Mouse (Mus musculus) liver, adult 2 months (tissue): Measurements from ENCODE around the gene B3galt4. TPM values are rescaled to one million over a fixed set of nuclear protein-coding genes. Genes with fewer than 3 reads are reported as not detected.
A peak's percentile ranks its signal among the peaks of the same experiment; 100 is the strongest.

Experiments used
- DNase-seq: peaks from one replicate; pipeline ENCODE4 v3.0.0-alpha.2; 2011; ENCODE audit warnings: low read depth, low spot score; ENCODE audit errors: extremely low read depth
- H3K27ac ChIP-seq: fragments of 200-500 bp; replicated peaks from 2 replicates; pipeline ENCODE4 v1.5.1; 2012; ENCODE audit warnings: low read depth, mild to moderate bottlenecking, control low read depth, inconsistent platforms, low read length; ENCODE audit not compliant: insufficient read depth
- H3K27me3 ChIP-seq: fragments of 200-500 bp; 2 replicates; pipeline ENCODE4 v1.6.1; 2012; ENCODE audit warnings: mild to moderate bottlenecking, moderate library complexity, low read length, inconsistent platforms; ENCODE audit not compliant: control insufficient read depth, insufficient read depth
- H3K36me3 ChIP-seq: fragments of 200-500 bp; 2 replicates; pipeline ENCODE4 v1.6.1; 2012; ENCODE audit warnings: low read length, inconsistent platforms; ENCODE audit not compliant: control insufficient read depth, insufficient read depth
- H3K4me1 ChIP-seq: fragments of 200-500 bp; 2 replicates; pipeline ENCODE4 v1.6.1; 2011; ENCODE audit warnings: low read length; ENCODE audit not compliant: control insufficient read depth, insufficient read depth
- H3K4me3 ChIP-seq: fragments of 200-500 bp; 2 replicates; pipeline ENCODE4 v1.5.1; 2011; ENCODE audit warnings: low read depth, mild to moderate bottlenecking, control low read depth, low read length, moderate library complexity; ENCODE audit not compliant: insufficient read depth
- H3K79me2 ChIP-seq: fragments of 200-500 bp; 2 replicates; pipeline ENCODE4 v1.6.1; 2012; ENCODE audit warnings: inconsistent platforms, mild to moderate bottlenecking, low read length, moderate library complexity; ENCODE audit not compliant: control insufficient read depth, insufficient read depth
- H3K9ac ChIP-seq: fragments of 200-500 bp; 2 replicates; pipeline ENCODE4 v1.6.1; 2012; ENCODE audit warnings: low read depth, mild to moderate bottlenecking, control low read depth, inconsistent platforms, low read length
- CTCF ChIP-seq: fragments of 200-500 bp; IDR thresholded peaks from 2 replicates; pipeline ENCODE4 v1.5.1; 2011; ENCODE audit warnings: low read depth, low read length, control low read depth
- POLR2A ChIP-seq: fragments of 200-500 bp; IDR thresholded peaks from 2 replicates; pipeline ENCODE4 v1.6.1; 2011; ENCODE audit warnings: low read length, control low read depth; ENCODE audit not compliant: insufficient read depth; ENCODE audit errors: extremely low read depth
- WGBS: fragments of 180-500 bp; shearing (Covaris S2); methylation state at CpG from one replicate; pipeline ENCODE4 v1.1.7; 2018; 5-methylcytosine and 5-hydroxymethylcytosine counted together
- polyA plus RNA-seq: library from polyadenylated mRNA; depleted of rRNA; stranded (reverse); fragments of >200 nt; gene quantifications from 2 replicates; pipeline ENCODE4 v1.2.3, GENCODE M21; 2012
- total RNA-seq: library from RNA; depleted of rRNA; stranded (reverse); fragments of >200 nt; gene quantifications from 2 replicates; pipeline ENCODE4 v1.2.3, GENCODE M21; 2014

B3galt4 gene
- total and polyA plus RNA-seq, 2 experiments, result 0.55 to 0.97 TPM

- H3K79me2 ChIP-seq, result peaks cover 3% of the 10 kb centered on the region; the same call in 1 of the 2 replicates
- DNase-seq, result no peak
- 84% methylated on average over 10 of the region's 10 CpGs for WGBS
- no peaks in the 10 kb centered on the region for H3K27me3 ChIP-seq
- peaks cover 9% of the 10 kb centered on the region for H3K4me1 ChIP-seq
- TF ChIP-seq CTCF (no peak), POLR2A (no peak)
- H3K9ac ChIP-seq, result no peak overlapping the region
- H3K27ac ChIP-seq, result no peak overlapping the region
- no peak overlapping the region for H3K4me3 ChIP-seq
- H3K36me3 ChIP-seq, result peaks cover 16% of the 10 kb centered on the region
Measured at GRCm38 (mm10) chr17:33950131-33950625, 1.1 kb downstream of the B3galt4 start.

DNA sequence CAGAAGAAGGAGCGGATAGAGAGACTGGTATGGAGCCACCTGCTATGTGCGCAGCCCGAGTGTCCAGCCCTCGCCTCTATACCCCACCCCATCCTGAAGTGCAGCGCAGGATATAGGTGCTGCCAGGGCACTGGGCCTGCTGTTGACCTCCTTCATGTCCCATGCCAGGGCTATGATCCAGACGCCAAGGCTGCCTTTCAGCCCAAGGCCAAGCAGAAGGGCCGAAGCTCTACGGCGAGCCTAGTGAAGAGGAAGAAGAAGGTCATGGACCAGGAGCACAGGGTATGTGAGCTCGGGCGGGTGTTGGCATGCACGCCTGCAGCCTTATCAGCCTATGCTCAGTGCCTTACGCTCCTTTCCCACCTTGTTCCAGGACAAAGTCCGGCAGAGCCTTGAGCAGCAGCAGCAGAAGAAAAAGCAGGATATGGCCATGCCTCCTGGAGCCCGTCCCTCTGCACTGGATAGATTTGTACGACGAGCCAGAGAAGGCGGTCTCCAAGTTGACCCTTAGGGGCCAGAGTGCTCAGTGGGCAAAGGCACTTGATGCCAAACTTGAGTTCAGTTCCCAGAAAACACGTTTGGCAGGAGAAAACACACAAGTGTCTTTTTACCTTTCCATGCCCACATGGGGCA is 2.3 kb downstream of the B3galt4 start:
- H3K36me3 ChIP-seq, result peaks cover 18% of the 10 kb centered on the region
- no peak overlapping the region for H3K9ac ChIP-seq
- 73% methylated on average over 19 of the region's 19 CpGs for WGBS
- TF ChIP-seq POLR2A, result no peak
- no peak for TF ChIP-seq CTCF
- H3K27me3 ChIP-seq, result no peaks in the 10 kb centered on the region
- peaks cover 9% of the 10 kb centered on the region for H3K4me1 ChIP-seq
- no peaks in the 10 kb centered on the region; the same call in 1 of the 2 replicates for H3K79me2 ChIP-seq
- H3K27ac ChIP-seq, result no peak overlapping the region
- no peak overlapping the region for H3K4me3 ChIP-seq
- no peak for DNase-seq

DNA sequence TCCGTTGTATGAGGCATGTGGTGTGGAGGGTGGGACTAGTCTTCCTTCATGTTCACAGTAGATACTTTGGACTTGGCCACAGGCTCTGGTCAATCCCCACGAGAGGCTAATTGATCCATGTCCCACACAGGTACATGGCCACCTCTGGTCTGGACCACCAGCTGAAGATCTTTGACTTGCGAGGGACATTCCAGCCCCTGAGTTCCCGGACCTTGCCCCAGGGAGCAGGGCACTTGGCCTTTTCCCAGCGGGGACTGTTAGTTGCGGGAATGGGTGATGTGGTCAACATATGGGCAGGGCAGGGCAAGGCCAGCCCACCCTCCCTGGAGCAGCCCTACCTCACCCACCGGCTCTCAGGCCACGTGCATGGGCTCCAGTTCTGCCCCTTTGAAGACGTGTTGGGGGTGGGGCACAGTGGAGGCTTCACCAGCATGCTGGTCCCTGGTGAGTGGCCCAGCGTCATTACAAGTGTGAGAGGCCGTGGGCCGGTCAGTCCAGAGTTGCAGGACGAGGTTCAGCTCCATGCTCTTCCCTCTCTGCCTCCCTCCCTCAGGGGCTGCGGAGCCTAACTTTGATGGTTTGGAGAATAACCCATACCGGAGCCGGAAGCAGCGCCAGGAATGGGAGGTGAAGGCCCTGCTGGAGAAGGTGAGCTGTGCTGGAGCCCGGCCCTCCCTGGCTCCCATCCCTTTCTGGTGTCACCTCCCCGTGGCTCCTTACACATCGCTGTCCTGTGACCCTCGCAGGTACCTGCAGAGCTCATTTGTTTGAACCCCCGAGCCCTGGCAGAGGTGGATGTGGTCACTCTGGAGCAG is 3.0 kb downstream of the B3galt4 start:
- H3K9ac ChIP-seq, result no peak overlapping the region
- TF ChIP-seq POLR2A, result no peak
- peaks cover 5% of the 10 kb centered on the region for H3K4me1 ChIP-seq
- peak; percentile 50 for DNase-seq
- H3K27me3 ChIP-seq, result no peaks in the 10 kb centered on the region
- H3K36me3 ChIP-seq, result peaks cover 15% of the 10 kb centered on the region
- no peaks in the 10 kb centered on the region; the same call in 1 of the 2 replicates for H3K79me2 ChIP-seq
- 58% methylated on average over 22 of the region's 22 CpGs for WGBS
- no peak overlapping the region for H3K4me3 ChIP-seq
- H3K27ac ChIP-seq, result no peak overlapping the region

DNA sequence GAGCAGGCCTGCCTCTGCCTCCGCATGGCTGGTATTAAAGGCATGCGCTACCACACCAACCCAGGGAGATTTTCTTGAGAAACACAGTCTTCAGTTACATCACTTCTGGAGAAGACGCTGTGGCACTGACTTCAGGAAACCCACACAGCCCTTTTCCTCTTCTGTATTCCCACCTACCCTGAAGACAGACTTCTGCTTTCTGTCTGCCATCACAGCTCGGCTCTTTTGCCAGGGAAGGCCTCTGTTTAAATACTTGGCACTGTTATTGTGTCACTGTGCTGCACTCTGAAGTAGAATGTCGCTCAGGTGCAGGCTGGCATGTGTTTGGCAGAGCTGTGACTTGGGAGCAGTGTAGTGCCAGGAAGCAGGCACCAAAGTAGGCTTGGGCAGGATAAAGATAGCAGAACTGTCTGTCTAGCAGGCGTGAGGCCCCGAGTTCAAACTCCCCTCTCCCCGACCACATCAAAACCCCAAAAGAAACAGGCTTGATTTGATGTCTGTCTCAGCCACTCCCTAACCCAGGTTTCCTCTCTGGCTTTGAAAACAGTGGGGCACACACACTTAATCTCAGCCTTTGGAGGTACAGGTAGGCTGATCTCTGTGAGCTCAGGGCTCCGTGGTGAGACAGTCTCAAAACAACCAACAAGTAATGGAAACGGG is 3.7 kb downstream of the B3galt4 start:
- Histone ChIP-seq H3K9ac (no peak overlapping the region), H3K27me3 (no peaks in the 10 kb centered on the region), H3K79me2 (no peaks in the 10 kb centered on the region), H3K36me3 (peaks cover 9% of the 10 kb centered on the region; the same call in 1 of the 2 replicates), H3K27ac (no peak overlapping the region), H3K4me1 (peaks cover 3% of the 10 kb centered on the region; the same call in 1 of the 2 replicates), H3K4me3 (no peak overlapping the region)
- peak; percentile 55 for DNase-seq
- WGBS, result 57% methylated on average over 10 of the region's 10 CpGs
- TF ChIP-seq CTCF, result no peak
- TF ChIP-seq POLR2A, result no peak

DNA sequence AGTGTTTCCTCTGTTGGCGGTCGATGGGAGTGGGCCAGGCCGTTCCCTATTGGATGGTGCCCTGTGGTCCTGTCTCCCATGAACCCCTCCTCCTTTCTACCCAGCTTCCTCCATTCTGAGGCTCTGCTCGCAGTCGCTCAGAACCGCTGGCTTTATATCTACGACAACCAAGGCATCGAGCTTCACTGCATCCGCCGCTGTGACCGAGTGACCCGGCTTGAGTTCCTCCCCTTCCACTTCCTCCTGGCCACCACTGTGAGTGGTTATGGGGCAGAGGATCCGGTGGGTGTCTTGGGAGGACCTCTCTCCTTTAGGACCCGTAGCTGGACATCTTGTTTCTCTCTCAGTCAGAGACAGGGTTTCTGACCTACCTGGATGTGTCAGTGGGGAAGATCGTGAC is 7.8 kb downstream of the B3galt4 start:
- H3K4me1 ChIP-seq, result peaks cover 10% of the 10 kb centered on the region; the same call in 1 of the 2 replicates
- no peak overlapping the region for H3K4me3 ChIP-seq
- peaks cover 11% of the 10 kb centered on the region; the same call in 1 of the 2 replicates for H3K79me2 ChIP-seq
- no peak overlapping the region for H3K9ac ChIP-seq
- no peak for DNase-seq
- 91% methylated on average over 15 of the region's 15 CpGs for WGBS
- no peak overlapping the region for H3K27ac ChIP-seq
- H3K27me3 ChIP-seq, result no peaks in the 10 kb centered on the region
- TF ChIP-seq CTCF, result no peak
- H3K36me3 ChIP-seq, result peaks cover 1% of the 10 kb centered on the region; the same call in 1 of the 2 replicates
